Mouse (Mus musculus): ENCODE measurements at regions not wholly inside any gene's neighbourhood (a gene's known extent, or its start where the extent isn't known, plus 50 kb on each side); places are given as distances from the start of the nearest gene placed in this dataset.

DNA sequence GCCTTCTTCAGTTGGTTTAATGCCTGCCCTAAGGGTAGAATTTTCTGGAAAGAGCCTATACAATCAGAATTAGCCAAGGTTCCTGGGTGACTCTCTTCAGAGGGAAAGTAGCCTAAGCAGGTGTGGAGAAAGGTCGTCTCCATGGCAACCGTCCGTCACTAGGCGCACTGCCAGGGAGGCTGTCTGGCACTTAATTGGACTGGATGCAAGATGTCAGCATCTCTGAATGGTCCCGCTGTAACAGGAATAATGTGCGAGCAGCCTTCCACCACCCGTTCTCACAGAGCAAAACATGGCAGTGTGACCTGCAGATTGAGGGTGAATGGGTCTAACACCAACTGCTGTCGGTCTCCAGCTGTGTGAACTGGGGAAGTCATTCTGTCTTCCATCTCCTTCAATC lies 389.6 kb upstream of the Hnrnpa3 start:
- Histone ChIP-seq H3K27ac (ENCODE audit: low read length) (no peak overlapping the region; the same call in 1 of the 2 replicates), H3K4me2 (ENCODE audit: low read length) (no peak overlapping the region), H3K27me3 (replicated peaks; ENCODE audit: control insufficient read depth, insufficient read depth, low read length) (no peaks in the 10 kb centered on the region), H3K9ac (replicated peaks; ENCODE audit: low read depth, low read length) (no peak overlapping the region), H3K4me3 (replicated peaks; ENCODE audit: low read length) (no peak overlapping the region), H3K36me3 (ENCODE audit: control insufficient read depth, insufficient read depth) (no peaks in the 10 kb centered on the region), H3K9me3 (ENCODE audit: control insufficient read depth, low read length) (no peaks in the 10 kb centered on the region), H3K4me1 (replicated peaks; ENCODE audit: control insufficient read depth, insufficient read depth, low read length) (peaks cover 21% of the 10 kb centered on the region)
- 22% methylated on average over 8 of the region's 8 CpGs for WGBS
- ATAC-seq = peak; percentile 72

DNA sequence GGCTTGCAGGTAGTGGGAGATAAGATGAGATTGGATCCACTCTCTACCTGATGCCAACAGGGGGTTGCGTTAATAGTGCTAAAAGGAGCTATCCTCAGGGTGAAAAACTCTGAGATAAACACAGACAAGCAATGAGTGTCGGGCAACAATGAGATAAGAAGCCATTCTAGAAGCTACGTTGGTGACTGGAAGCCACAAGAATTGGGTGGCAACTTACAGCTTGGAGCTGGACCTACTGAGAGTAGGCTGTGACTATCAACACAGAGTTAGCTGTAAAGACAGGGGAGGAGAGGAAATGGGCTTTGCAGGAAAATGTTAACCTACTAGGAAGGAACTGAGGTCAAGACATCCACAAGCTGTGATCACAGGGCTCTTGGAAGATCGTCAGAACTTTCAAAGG lies 388.9 kb upstream of the Hnrnpa3 start:
- Histone ChIP-seq H3K4me1 (replicated peaks; ENCODE audit: control insufficient read depth, insufficient read depth, low read length) (peaks cover 19% of the 10 kb centered on the region), H3K4me3 (replicated peaks; ENCODE audit: low read length) (no peak overlapping the region), H3K9me3 (ENCODE audit: control insufficient read depth, low read length) (no peaks in the 10 kb centered on the region), H3K36me3 (ENCODE audit: control insufficient read depth, insufficient read depth) (no peaks in the 10 kb centered on the region), H3K27me3 (replicated peaks; ENCODE audit: control insufficient read depth, insufficient read depth, low read length) (no peaks in the 10 kb centered on the region), H3K27ac (ENCODE audit: low read length) (no peak overlapping the region; the same call in 1 of the 2 replicates), H3K9ac (replicated peaks; ENCODE audit: low read depth, low read length) (no peak overlapping the region), H3K4me2 (ENCODE audit: low read length) (no peak overlapping the region)
- WGBS = 85% methylated on average over 4 of the region's 4 CpGs
- no peak for ATAC-seq

DNA sequence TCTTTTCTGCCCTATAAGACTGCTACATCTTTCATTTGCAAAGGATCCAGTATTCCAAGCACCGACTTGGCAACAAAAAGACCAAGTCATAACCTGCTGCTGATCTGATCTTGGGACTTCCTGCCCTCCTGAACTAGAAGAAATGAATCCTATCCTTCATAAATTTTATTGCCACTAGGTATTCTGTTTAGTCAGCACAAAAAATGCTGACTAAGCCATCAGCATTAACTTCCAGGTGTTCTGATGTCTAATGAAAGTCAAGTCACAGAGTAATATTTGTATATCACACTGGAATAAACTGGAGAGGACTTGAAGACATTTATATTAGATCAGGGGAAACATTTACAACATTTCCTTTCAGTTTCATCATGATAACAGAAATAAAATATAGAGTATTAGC lies 371.2 kb upstream of the Hnrnpa3 start:
- no peak overlapping the region for H3K27ac ChIP-seq (ENCODE audit: low read length)
- WGBS = 86% methylated on average over 1 of the region's 1 CpGs
- no peaks in the 10 kb centered on the region for H3K4me1 ChIP-seq (replicated peaks; ENCODE audit: control insufficient read depth, insufficient read depth, low read length)
- no peaks in the 10 kb centered on the region for H3K27me3 ChIP-seq (replicated peaks; ENCODE audit: control insufficient read depth, insufficient read depth, low read length)
- no peak overlapping the region for H3K9ac ChIP-seq (replicated peaks; ENCODE audit: low read depth, low read length)
- no peak overlapping the region for H3K4me2 ChIP-seq (ENCODE audit: low read length)
- H3K36me3 ChIP-seq (ENCODE audit: control insufficient read depth, insufficient read depth) = no peaks in the 10 kb centered on the region
- no peak overlapping the region for H3K4me3 ChIP-seq (replicated peaks; ENCODE audit: low read length)
- H3K9me3 ChIP-seq (ENCODE audit: control insufficient read depth, low read length) = no peaks in the 10 kb centered on the region
- ATAC-seq = no peak

DNA sequence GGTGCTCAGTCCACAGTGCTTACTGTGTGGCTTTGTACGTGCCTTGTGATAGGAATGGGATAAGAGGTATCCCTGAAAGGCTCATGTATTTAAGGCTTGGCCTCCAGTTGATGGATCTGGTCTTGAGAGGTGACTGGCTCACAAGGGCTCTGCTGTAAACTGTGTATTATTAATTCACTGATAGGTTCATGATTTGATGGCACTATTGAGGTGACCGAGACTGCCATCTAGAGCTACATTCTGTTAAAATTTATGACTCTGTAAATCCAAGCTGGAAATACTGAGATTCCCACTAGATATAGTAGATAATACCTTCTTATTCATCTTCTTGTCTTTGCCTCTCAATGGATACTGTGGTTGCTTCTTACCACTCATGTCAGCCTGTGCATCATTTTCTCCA lies 367.4 kb upstream of the Hnrnpa3 start:
- Histone ChIP-seq H3K4me3 (replicated peaks; ENCODE audit: low read length) (no peak overlapping the region), H3K4me1 (replicated peaks; ENCODE audit: control insufficient read depth, insufficient read depth, low read length) (no peaks in the 10 kb centered on the region), H3K4me2 (ENCODE audit: low read length) (no peak overlapping the region), H3K36me3 (ENCODE audit: control insufficient read depth, insufficient read depth) (no peaks in the 10 kb centered on the region), H3K9ac (replicated peaks; ENCODE audit: low read depth, low read length) (no peak overlapping the region), H3K27ac (ENCODE audit: low read length) (no peak overlapping the region), H3K27me3 (replicated peaks; ENCODE audit: control insufficient read depth, insufficient read depth, low read length) (no peaks in the 10 kb centered on the region), H3K9me3 (ENCODE audit: control insufficient read depth, low read length) (no peaks in the 10 kb centered on the region)
- 88% methylated on average over 2 of the region's 2 CpGs for WGBS
- ATAC-seq = no peak

DNA sequence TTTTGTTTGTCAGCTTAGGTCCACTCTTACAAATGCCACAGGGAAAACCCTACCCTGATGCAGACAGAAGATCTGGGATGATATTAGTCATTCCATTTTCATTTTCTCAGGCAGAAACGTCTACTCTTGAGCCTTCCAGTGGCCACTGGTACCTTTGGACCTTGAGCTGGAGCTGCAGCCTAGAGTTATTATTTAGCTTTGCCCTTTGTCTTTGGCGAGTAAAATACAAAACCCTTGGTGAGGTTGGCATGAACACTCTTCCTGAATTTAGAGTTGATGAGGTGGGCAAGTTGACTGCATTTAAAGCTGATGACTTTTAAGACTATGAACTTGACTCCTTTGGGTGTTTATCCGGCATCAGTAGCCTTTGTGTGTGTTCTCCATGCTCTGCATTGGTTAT lies 352.2 kb upstream of the Hnrnpa3 start:
- Histone ChIP-seq H3K9ac (replicated peaks; ENCODE audit: low read depth, low read length) (no peak overlapping the region), H3K9me3 (ENCODE audit: control insufficient read depth, low read length) (no peaks in the 10 kb centered on the region), H3K27ac (ENCODE audit: low read length) (no peak overlapping the region), H3K4me3 (replicated peaks; ENCODE audit: low read length) (no peak overlapping the region), H3K4me1 (replicated peaks; ENCODE audit: control insufficient read depth, insufficient read depth, low read length) (peaks cover 8% of the 10 kb centered on the region), H3K27me3 (replicated peaks; ENCODE audit: control insufficient read depth, insufficient read depth, low read length) (no peaks in the 10 kb centered on the region), H3K4me2 (ENCODE audit: low read length) (no peak overlapping the region), H3K36me3 (ENCODE audit: control insufficient read depth, insufficient read depth) (no peaks in the 10 kb centered on the region)
- no peak for ATAC-seq
- 76% methylated on average over 3 of the region's 3 CpGs for WGBS

DNA sequence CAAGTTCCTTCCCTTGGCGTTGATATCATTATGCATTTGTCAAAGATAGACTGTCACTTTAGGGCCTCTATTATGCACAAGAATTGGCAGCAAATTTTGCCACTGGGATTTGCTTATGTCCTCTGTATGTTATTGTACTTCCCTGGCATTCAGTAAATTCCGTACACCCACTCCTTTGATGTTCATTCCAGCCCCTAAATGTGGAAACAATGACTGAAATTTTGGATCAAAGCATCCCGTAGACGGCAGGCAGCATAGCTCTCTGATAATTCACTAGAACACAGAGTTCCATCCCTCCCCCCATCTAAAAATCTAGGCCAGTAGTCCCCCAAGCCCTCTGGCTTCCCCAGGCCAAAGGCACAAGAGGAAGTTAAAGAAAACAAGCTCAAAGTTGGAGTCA lies 347.9 kb upstream of the Hnrnpa3 start:
- peaks cover 2% of the 10 kb centered on the region; the same call in 1 of the 2 replicates for H3K27me3 ChIP-seq (replicated peaks; ENCODE audit: control insufficient read depth, insufficient read depth, low read length)
- 16% methylated on average over 4 of the region's 4 CpGs for WGBS
- no peak overlapping the region for H3K4me3 ChIP-seq (replicated peaks; ENCODE audit: low read length)
- no peak overlapping the region for H3K4me2 ChIP-seq (ENCODE audit: low read length)
- no peaks in the 10 kb centered on the region for H3K36me3 ChIP-seq (ENCODE audit: control insufficient read depth, insufficient read depth)
- no peaks in the 10 kb centered on the region for H3K9me3 ChIP-seq (ENCODE audit: control insufficient read depth, low read length)
- no peak for ATAC-seq
- H3K9ac ChIP-seq (replicated peaks; ENCODE audit: low read depth, low read length) = no peak overlapping the region
- H3K4me1 ChIP-seq (replicated peaks; ENCODE audit: control insufficient read depth, insufficient read depth, low read length) = peaks cover 10% of the 10 kb centered on the region
- H3K27ac ChIP-seq (ENCODE audit: low read length) = no peak overlapping the region

DNA sequence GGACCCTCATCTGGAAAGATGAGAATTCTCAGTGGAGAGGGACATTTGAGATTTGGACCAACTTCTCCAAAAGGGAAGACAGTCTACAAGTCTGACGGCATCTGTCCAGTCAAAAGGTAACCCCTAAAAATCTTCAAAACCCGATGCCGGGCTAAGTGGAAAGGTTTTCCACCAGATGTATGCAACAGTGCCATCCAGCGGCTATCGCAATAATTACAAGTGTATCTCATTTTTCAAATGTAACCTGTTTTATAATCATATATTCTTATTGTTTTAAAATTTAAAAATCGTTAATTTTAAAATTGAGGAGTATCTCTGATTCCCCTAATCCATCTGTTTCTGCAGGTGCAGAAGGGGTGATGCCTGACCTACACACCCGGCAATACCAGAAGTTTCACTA lies 346.8 kb upstream of the Hnrnpa3 start:
- Histone ChIP-seq H3K27me3 (replicated peaks; ENCODE audit: control insufficient read depth, insufficient read depth, low read length) (peaks cover 2% of the 10 kb centered on the region; the same call in 1 of the 2 replicates), H3K9ac (replicated peaks; ENCODE audit: low read depth, low read length) (no peak overlapping the region), H3K4me1 (replicated peaks; ENCODE audit: control insufficient read depth, insufficient read depth, low read length) (peaks cover 10% of the 10 kb centered on the region), H3K27ac (ENCODE audit: low read length) (no peak overlapping the region), H3K9me3 (ENCODE audit: control insufficient read depth, low read length) (no peaks in the 10 kb centered on the region), H3K36me3 (ENCODE audit: control insufficient read depth, insufficient read depth) (no peaks in the 10 kb centered on the region), H3K4me3 (replicated peaks; ENCODE audit: low read length) (no peak overlapping the region), H3K4me2 (ENCODE audit: low read length) (peak overlapping the region; percentile 35)
- WGBS = 15% methylated on average over 7 of the region's 7 CpGs
- ATAC-seq = no peak

DNA sequence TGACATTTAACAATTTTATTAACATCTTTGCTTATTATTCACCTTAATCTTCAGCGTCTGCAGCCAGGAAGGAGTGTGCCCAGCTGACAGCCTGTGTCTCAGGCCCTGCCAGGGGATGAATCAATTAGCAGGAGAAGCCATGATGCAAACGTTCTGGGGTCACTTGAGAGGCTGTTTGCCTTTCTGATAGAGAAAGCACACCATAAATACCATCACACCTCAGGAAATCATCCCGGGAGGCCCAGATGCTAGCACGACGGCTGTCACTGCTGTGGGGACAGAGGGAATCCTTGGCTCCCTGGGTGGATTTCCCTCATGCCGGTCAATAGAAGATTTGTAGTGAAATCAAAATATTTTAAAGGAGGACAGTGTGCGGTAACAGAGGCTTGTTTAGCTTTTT lies 343.7 kb upstream of the Hnrnpa3 start:
- H3K4me3 ChIP-seq (replicated peaks; ENCODE audit: low read length) = no peak overlapping the region
- no peaks in the 10 kb centered on the region for H3K9me3 ChIP-seq (ENCODE audit: control insufficient read depth, low read length)
- H3K9ac ChIP-seq (replicated peaks; ENCODE audit: low read depth, low read length) = no peak overlapping the region
- H3K4me2 ChIP-seq (ENCODE audit: low read length) = no peak overlapping the region
- H3K27me3 ChIP-seq (replicated peaks; ENCODE audit: control insufficient read depth, insufficient read depth, low read length) = peaks cover 2% of the 10 kb centered on the region; the same call in 1 of the 2 replicates
- no peak overlapping the region for H3K27ac ChIP-seq (ENCODE audit: low read length)
- peaks cover 10% of the 10 kb centered on the region for H3K4me1 ChIP-seq (replicated peaks; ENCODE audit: control insufficient read depth, insufficient read depth, low read length)
- no peaks in the 10 kb centered on the region for H3K36me3 ChIP-seq (ENCODE audit: control insufficient read depth, insufficient read depth)
- WGBS = 52% methylated on average over 7 of the region's 7 CpGs
- no peak for ATAC-seq

DNA sequence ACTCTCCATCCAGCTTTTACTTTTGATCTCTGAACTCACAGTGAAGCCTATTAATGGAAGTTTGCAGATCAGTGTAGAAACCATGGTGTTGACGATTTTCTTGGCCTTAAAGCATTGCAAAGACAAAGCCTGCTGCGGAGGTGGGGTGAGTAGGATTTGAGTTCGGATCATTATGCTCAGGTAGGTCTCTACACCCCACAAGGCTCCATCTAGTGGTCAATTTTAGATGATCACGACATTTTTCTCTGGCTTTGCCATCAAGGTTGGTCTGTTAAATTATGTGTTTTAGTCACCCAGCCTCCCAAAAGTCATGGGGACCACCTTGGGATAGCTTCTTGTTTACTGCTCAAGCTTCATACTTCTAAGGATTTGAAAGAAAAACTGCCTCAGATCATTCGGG lies 340.9 kb upstream of the Hnrnpa3 start:
- no peak overlapping the region for H3K4me3 ChIP-seq (replicated peaks; ENCODE audit: low read length)
- H3K36me3 ChIP-seq (ENCODE audit: control insufficient read depth, insufficient read depth) = no peaks in the 10 kb centered on the region
- ATAC-seq = no peak
- no peak overlapping the region for H3K27ac ChIP-seq (ENCODE audit: low read length)
- no peak overlapping the region for H3K4me2 ChIP-seq (ENCODE audit: low read length)
- no peaks in the 10 kb centered on the region for H3K9me3 ChIP-seq (ENCODE audit: control insufficient read depth, low read length)
- no peak overlapping the region for H3K9ac ChIP-seq (replicated peaks; ENCODE audit: low read depth, low read length)
- no peaks in the 10 kb centered on the region; the same call in 1 of the 2 replicates for H3K27me3 ChIP-seq (replicated peaks; ENCODE audit: control insufficient read depth, insufficient read depth, low read length)
- H3K4me1 ChIP-seq (replicated peaks; ENCODE audit: control insufficient read depth, insufficient read depth, low read length) = no peaks in the 10 kb centered on the region
- WGBS = 52% methylated on average over 5 of the region's 5 CpGs

DNA sequence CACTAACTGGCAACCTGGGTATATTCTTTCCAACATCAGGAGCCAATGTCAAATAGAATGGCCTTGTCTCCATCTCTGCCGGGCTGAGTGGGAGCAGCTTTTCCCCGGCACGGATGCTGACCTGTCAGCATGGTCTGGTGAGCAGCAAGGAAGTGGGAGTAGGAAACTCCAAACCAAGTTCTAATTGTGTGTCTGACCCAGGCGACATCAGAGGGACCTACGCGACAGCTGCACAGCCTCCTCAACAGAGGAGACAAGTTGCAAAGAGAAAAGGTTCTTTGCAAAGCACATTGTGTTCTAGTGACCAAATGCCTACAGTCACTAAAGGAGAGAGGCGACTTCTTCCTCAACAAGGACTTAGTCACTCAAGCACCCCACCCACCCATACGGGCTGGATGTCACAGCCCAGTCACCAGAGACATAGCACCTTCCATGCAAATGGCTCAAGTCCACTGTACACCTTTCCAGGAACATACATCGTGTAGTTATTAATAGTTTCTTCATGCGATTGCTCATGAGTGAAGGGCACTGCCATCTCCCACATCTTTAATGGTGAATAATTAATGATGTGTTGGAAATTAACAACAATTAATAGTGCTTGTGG lies 334.8 kb upstream of the Hnrnpa3 start:
- no peak overlapping the region for H3K27ac ChIP-seq (ENCODE audit: low read length)
- no peak for ATAC-seq
- 87% methylated on average over 10 of the region's 10 CpGs for WGBS
- no peak overlapping the region for H3K9ac ChIP-seq (replicated peaks; ENCODE audit: low read depth, low read length)
- H3K4me3 ChIP-seq (replicated peaks; ENCODE audit: low read length) = no peak overlapping the region
- no peaks in the 10 kb centered on the region for H3K9me3 ChIP-seq (ENCODE audit: control insufficient read depth, low read length)
- no peaks in the 10 kb centered on the region for H3K36me3 ChIP-seq (ENCODE audit: control insufficient read depth, insufficient read depth)
- H3K4me2 ChIP-seq (ENCODE audit: low read length) = no peak overlapping the region
- H3K4me1 ChIP-seq (replicated peaks; ENCODE audit: control insufficient read depth, insufficient read depth, low read length) = no peaks in the 10 kb centered on the region
- no peaks in the 10 kb centered on the region for H3K27me3 ChIP-seq (replicated peaks; ENCODE audit: control insufficient read depth, insufficient read depth, low read length)
